Mouse (Mus musculus) megakaryocyte, embryonic 14.5 days (primary cell): ENCODE measurements at regions not wholly inside any gene's neighbourhood (a gene's known extent, or its start where the extent isn't known, plus 50 kb on each side); places are given as distances from the start of the nearest gene placed in this dataset.
"Not testable (repeated sequence)": the region's sequence is repeated elsewhere in the genome, so short reads cannot be mapped to it uniquely, and the experiment has no call there.

Experiments used
- H3K27me3 ChIP-seq: replicated peaks from 2 replicates; pipeline ENCODE3; 2012; ENCODE audit warnings: inconsistent platforms
- H3K36me3 ChIP-seq: replicated peaks from 2 replicates; pipeline ENCODE3; 2012; ENCODE audit warnings: low read length, inconsistent platforms, mixed read lengths
- H3K4me1 ChIP-seq: 2 replicates; pipeline ENCODE4 v1.6.1; 2012; ENCODE audit warnings: inconsistent platforms
- H3K4me3 ChIP-seq: replicated peaks from 2 replicates; pipeline ENCODE3; 2012; ENCODE audit warnings: moderate library complexity, mild to moderate bottlenecking, inconsistent platforms
- H3K9me3 ChIP-seq: 2 replicates; pipeline ENCODE4 v1.6.1; 2012; ENCODE audit warnings: inconsistent platforms
- FLI1 ChIP-seq: IDR thresholded peaks from 2 replicates; pipeline ENCODE4 v1.6.1; 2012; ENCODE audit warnings: low read length, inconsistent platforms, mixed read lengths
- GATA1 ChIP-seq: IDR thresholded peaks from 3 replicates; pipeline ENCODE4 v1.6.1; 2012; ENCODE audit warnings: mixed read lengths, low read length, inconsistent platforms, borderline replicate concordance

GRCm38 (mm10) chr15:96802034-96802728, 102.7 kb upstream of the Slc38a2 start:
- TF ChIP-seq FLI1 (no peak), GATA1 (no peak)
- H3K4me1 ChIP-seq, result peaks cover 19% of the 10 kb centered on the region
- no peak overlapping the region for H3K4me3 ChIP-seq
- H3K27me3 ChIP-seq, result no peaks in the 10 kb centered on the region
- H3K36me3 ChIP-seq, result no peaks in the 10 kb centered on the region
- H3K9me3 ChIP-seq, result no peaks in the 10 kb centered on the region

GRCm38 (mm10) chr15:96799228-96799627, 99.7 kb upstream of the Slc38a2 start:
- Histone ChIP-seq H3K9me3 (no peaks in the 10 kb centered on the region), H3K27me3 (no peaks in the 10 kb centered on the region), H3K4me1 (peaks cover 19% of the 10 kb centered on the region), H3K36me3 (no peaks in the 10 kb centered on the region), H3K4me3 (no peak overlapping the region)
- TF ChIP-seq GATA1, result no peak
- no peak for TF ChIP-seq FLI1

- peaks cover 18% of the 10 kb centered on the region for H3K4me1 ChIP-seq
- H3K27me3 ChIP-seq, result no peaks in the 10 kb centered on the region
- no peak overlapping the region for H3K4me3 ChIP-seq
- H3K36me3 ChIP-seq, result no peaks in the 10 kb centered on the region
- H3K9me3 ChIP-seq, result no peaks in the 10 kb centered on the region
- TF ChIP-seq GATA1, result no peak
- TF ChIP-seq FLI1, result no peak
Measured at GRCm38 (mm10) chr15:96797615-96798270, 98.2 kb upstream of the Slc38a2 start.

- Histone ChIP-seq H3K27me3 (peaks cover 1% of the 10 kb centered on the region), H3K9me3 (0 out of 2 replicates have a peak, but pooled peaks cover 6% of the 10 kb centered on the region), H3K4me1 (peaks cover 6% of the 10 kb centered on the region), H3K36me3 (no peaks in the 10 kb centered on the region), H3K4me3 (no peak overlapping the region)
- TF ChIP-seq FLI1 (no peak), GATA1 (no peak)
Measured at GRCm38 (mm10) chr15:96794177-96794719, 94.7 kb upstream of the Slc38a2 start.

- peaks cover 2% of the 10 kb centered on the region; the same call in 1 of the 2 replicates for H3K4me1 ChIP-seq
- 0 out of 2 replicates have a peak, but pooled peaks cover 6% of the 10 kb centered on the region for H3K9me3 ChIP-seq
- TF ChIP-seq FLI1, result no peak
- TF ChIP-seq GATA1, result no peak
Measured at GRCm38 (mm10) chr15:96793251-96793650, 93.7 kb upstream of the Slc38a2 start.

GRCm38 (mm10) chr15:96791306-96791705, 91.8 kb upstream of the Slc38a2 start:
- Histone ChIP-seq H3K27me3 (peaks cover 1% of the 10 kb centered on the region), H3K4me3 (no peak overlapping the region), H3K4me1 (no peaks in the 10 kb centered on the region), H3K36me3 (no peaks in the 10 kb centered on the region), H3K9me3 (peaks cover 10% of the 10 kb centered on the region; the same call in 1 of the 2 replicates)
- TF ChIP-seq GATA1, result no peak
- no peak for TF ChIP-seq FLI1

More at GRCm38 (mm10) chr15:96793251-96793650, 93.7 kb upstream of the Slc38a2 start:
- Histone ChIP-seq H3K27me3 (peaks cover 1% of the 10 kb centered on the region), H3K36me3 (no peaks in the 10 kb centered on the region), H3K4me3 (no peak overlapping the region)

GRCm38 (mm10) chr15:96787921-96788320, 88.4 kb upstream of the Slc38a2 start:
- H3K27me3 ChIP-seq, H3K36me3 ChIP-seq, H3K9me3 ChIP-seq, H3K4me3 ChIP-seq, H3K4me1 ChIP-seq: not testable (repeated sequence)

- Histone ChIP-seq H3K9me3 (peaks cover 3% of the 10 kb centered on the region; the same call in 1 of the 2 replicates), H3K36me3 (no peaks in the 10 kb centered on the region), H3K4me3 (no peak overlapping the region), H3K27me3 (no peaks in the 10 kb centered on the region), H3K4me1 (no peaks in the 10 kb centered on the region)
- TF ChIP-seq GATA1, result no peak
- no peak for TF ChIP-seq FLI1
Measured at GRCm38 (mm10) chr15:96784578-96784977, 85.0 kb upstream of the Slc38a2 start.

- H3K4me3 ChIP-seq, result no peak overlapping the region
- H3K9me3 ChIP-seq, result no peaks in the 10 kb centered on the region
- H3K27me3 ChIP-seq, result no peaks in the 10 kb centered on the region
- no peaks in the 10 kb centered on the region for H3K36me3 ChIP-seq
- TF ChIP-seq FLI1 (no peak), GATA1 (no peak)
- H3K4me1 ChIP-seq, result peaks cover 13% of the 10 kb centered on the region
Measured at GRCm38 (mm10) chr15:96781560-96781959, 82.0 kb upstream of the Slc38a2 start.

- H3K36me3 ChIP-seq, result no peaks in the 10 kb centered on the region
- H3K27me3 ChIP-seq, result no peaks in the 10 kb centered on the region
- H3K4me3 ChIP-seq, result no peak overlapping the region
- TF ChIP-seq GATA1 (no peak), FLI1 (no peak)
- H3K4me1 ChIP-seq, result peaks cover 13% of the 10 kb centered on the region
- no peaks in the 10 kb centered on the region for H3K9me3 ChIP-seq
Measured at GRCm38 (mm10) chr15:96780606-96781005, 81.1 kb upstream of the Slc38a2 start.
